Mouse (Mus musculus): ENCODE results near the gene Ccl26. TPM values are rescaled to one million over a fixed set of nuclear protein-coding genes. Genes with fewer than 3 reads are reported as not detected.

The Ccl26 gene
- polyA plus RNA-seq, 1 experiment from 2014 or later, result not detected

DNA sequence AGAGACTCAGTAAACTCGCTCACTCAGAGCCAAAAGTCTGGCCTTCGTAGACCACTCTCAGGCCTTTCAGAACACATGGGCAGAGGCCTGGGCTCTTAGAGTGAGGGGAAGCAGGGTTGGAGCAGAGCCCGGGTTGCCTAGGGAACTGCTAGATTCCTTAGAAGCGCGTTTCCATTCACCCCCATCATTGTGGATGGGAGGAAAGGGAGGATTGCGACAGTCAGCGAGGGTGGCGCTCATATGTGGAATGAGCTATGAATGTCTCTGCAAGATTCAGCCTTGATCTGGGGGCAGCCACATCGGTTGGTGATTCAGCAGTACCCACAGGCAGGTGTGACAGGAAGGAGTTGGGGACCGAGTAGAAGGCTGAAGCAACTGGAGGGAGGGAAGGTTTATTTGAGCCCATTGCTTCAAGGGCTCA is 16.0 kb upstream of the Ccl26 start:
- Histone ChIP-seq H3K4me2 (ENCODE audit: low read length) (no peak overlapping the region), H3K36me3 (ENCODE audit: control insufficient read depth, insufficient read depth) (no peaks in the 10 kb centered on the region), H3K27ac (ENCODE audit: low read length) (no peak overlapping the region), H3K9me3 (ENCODE audit: control insufficient read depth, low read length) (no peaks in the 10 kb centered on the region), H3K4me1 (replicated peaks; ENCODE audit: control insufficient read depth, insufficient read depth, low read length) (no peaks in the 10 kb centered on the region), H3K27me3 (replicated peaks; ENCODE audit: control insufficient read depth, insufficient read depth, low read length) (no peaks in the 10 kb centered on the region), H3K9ac (replicated peaks; ENCODE audit: low read depth, low read length) (no peak overlapping the region), H3K4me3 (replicated peaks; ENCODE audit: low read length) (no peak overlapping the region)
- ATAC-seq, result no peak
- WGBS, result 68% methylated on average over 10 of the region's 10 CpGs

DNA sequence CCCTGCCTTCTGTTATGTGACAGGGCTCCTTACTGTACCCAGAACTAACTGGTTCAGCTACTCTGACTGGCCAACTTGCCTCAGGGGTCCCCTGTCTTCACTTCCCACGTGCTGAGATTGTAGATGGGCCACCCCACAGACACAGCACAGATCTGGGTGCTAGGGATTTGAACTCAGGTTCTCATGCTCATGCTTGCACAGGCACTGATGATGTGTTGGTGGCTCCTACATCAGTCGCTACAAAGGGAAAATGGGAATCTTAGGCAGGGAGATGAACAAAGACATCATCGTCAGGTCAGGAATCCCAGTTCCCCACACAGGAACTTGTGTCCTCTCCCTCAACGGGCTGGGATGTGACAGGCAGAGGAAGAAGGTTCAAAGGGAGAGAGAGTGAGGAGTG is 12.7 kb upstream of the Ccl26 start:
- Histone ChIP-seq H3K27ac (ENCODE audit: low read length) (no peak overlapping the region), H3K4me1 (replicated peaks; ENCODE audit: control insufficient read depth, insufficient read depth, low read length) (no peaks in the 10 kb centered on the region), H3K4me2 (ENCODE audit: low read length) (no peak overlapping the region), H3K9ac (replicated peaks; ENCODE audit: low read depth, low read length) (no peak overlapping the region), H3K27me3 (replicated peaks; ENCODE audit: control insufficient read depth, insufficient read depth, low read length) (no peaks in the 10 kb centered on the region), H3K4me3 (replicated peaks; ENCODE audit: low read length) (no peak overlapping the region), H3K36me3 (ENCODE audit: control insufficient read depth, insufficient read depth) (no peaks in the 10 kb centered on the region), H3K9me3 (ENCODE audit: control insufficient read depth, low read length) (no peaks in the 10 kb centered on the region)
- ATAC-seq, result no peak
- WGBS, result 75% methylated on average over 4 of the region's 4 CpGs

DNA sequence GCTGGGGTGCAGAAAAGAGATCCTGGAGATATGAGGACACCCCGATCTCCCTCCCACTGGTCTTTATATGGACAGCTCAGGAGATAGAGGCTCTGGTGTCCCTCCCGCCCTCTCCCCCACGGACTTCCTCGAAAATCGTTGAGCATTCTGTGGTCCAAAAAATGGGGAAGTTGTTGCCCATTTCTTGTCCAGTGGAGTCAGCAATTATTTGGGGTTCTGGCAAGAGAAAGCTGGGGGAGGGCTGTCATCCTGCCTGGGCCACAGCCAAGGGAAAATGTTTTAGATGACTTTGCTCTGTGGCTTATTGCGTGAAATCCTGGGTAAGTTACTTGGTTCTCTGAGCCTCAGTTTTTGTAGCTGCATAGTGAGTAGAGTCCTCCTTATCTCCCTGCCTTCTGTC is 9.6 kb upstream of the Ccl26 start, which contains the start of gene Ccl24:
Gene Ccl24, minus strand, starts transcription at position 44 of the 400 bp plus-strand sequence.
- ATAC-seq, result no peak
- Histone ChIP-seq H3K27me3 (replicated peaks; ENCODE audit: control insufficient read depth, insufficient read depth, low read length) (no peaks in the 10 kb centered on the region), H3K4me1 (replicated peaks; ENCODE audit: control insufficient read depth, insufficient read depth, low read length) (no peaks in the 10 kb centered on the region), H3K9ac (replicated peaks; ENCODE audit: low read depth, low read length) (no peak within 1 kb of the TSS), H3K27ac (ENCODE audit: low read length) (no peak within 1 kb of the TSS), H3K4me2 (ENCODE audit: low read length) (no peak within 1 kb of the TSS), H3K9me3 (ENCODE audit: control insufficient read depth, low read length) (no peaks in the 10 kb centered on the region), H3K36me3 (ENCODE audit: control insufficient read depth, insufficient read depth) (no peaks in the 10 kb centered on the region), H3K4me3 (replicated peaks; ENCODE audit: low read length) (no peak within 1 kb of the TSS)
- WGBS, result 92% methylated on average over 6 of the region's 6 CpGs

DNA sequence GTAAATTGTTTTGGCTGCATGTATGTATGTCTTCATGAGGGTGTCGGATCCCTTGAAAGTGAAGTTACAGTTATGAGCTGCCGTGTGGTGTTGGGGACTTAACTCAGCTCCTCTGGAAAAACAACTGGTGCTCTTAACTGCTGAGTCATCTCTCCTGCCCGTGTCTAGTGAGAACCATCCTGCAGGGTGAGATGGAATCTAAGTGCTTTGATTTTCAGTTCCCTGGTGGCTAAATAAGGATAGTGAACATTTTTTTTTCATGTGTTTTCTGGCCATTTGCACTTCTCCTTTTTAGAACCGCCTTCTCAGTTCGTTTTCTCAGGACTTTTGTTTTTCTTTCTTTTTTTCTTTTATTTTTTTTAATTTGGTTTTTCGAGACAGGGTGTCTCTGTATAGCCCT is 5.3 kb upstream of the Ccl26 start:
- no peak for ATAC-seq
- 65% methylated on average over 6 of the region's 6 CpGs for WGBS

GRCm38 (mm10) chr5:135567556-135568265 is 4.3 kb upstream of the Ccl26 start:
- Histone ChIP-seq H3K27ac (ENCODE audit: low read length) (no peak overlapping the region), H3K9ac (replicated peaks; ENCODE audit: low read depth, low read length) (no peak overlapping the region), H3K4me1 (replicated peaks; ENCODE audit: control insufficient read depth, insufficient read depth, low read length) (no peaks in the 10 kb centered on the region), H3K36me3 (ENCODE audit: control insufficient read depth, insufficient read depth) (no peaks in the 10 kb centered on the region), H3K9me3 (ENCODE audit: control insufficient read depth, low read length) (no peaks in the 10 kb centered on the region), H3K4me3 (replicated peaks; ENCODE audit: low read length) (no peak overlapping the region), H3K4me2 (ENCODE audit: low read length) (no peak overlapping the region), H3K27me3 (replicated peaks; ENCODE audit: control insufficient read depth, insufficient read depth, low read length) (no peaks in the 10 kb centered on the region)
- no peak for ATAC-seq
- 89% methylated on average over 6 of the region's 6 CpGs for WGBS

More for the DNA sequence above, 5.3 kb upstream of the Ccl26 start:
- Histone ChIP-seq H3K9me3 (ENCODE audit: control insufficient read depth, low read length) (no peaks in the 10 kb centered on the region), H3K4me2 (ENCODE audit: low read length) (no peak overlapping the region), H3K4me1 (replicated peaks; ENCODE audit: control insufficient read depth, insufficient read depth, low read length) (no peaks in the 10 kb centered on the region), H3K36me3 (ENCODE audit: control insufficient read depth, insufficient read depth) (no peaks in the 10 kb centered on the region), H3K9ac (replicated peaks; ENCODE audit: low read depth, low read length) (no peak overlapping the region), H3K4me3 (replicated peaks; ENCODE audit: low read length) (no peak overlapping the region), H3K27ac (ENCODE audit: low read length) (no peak overlapping the region), H3K27me3 (replicated peaks; ENCODE audit: control insufficient read depth, insufficient read depth, low read length) (no peaks in the 10 kb centered on the region)

GRCm38 (mm10) chr5:135557671-135558070 is 5.7 kb downstream of the Ccl26 start:
- no peak overlapping the region for H3K9ac ChIP-seq (replicated peaks; ENCODE audit: low read depth, low read length)
- no peaks in the 10 kb centered on the region for H3K4me1 ChIP-seq (replicated peaks; ENCODE audit: control insufficient read depth, insufficient read depth, low read length)
- H3K9me3 ChIP-seq (ENCODE audit: control insufficient read depth, low read length), result no peaks in the 10 kb centered on the region
- no peaks in the 10 kb centered on the region for H3K27me3 ChIP-seq (replicated peaks; ENCODE audit: control insufficient read depth, insufficient read depth, low read length)
- no peak for ATAC-seq
- no peak overlapping the region for H3K27ac ChIP-seq (ENCODE audit: low read length)
- no peak overlapping the region for H3K4me3 ChIP-seq (replicated peaks; ENCODE audit: low read length)
- H3K36me3 ChIP-seq (ENCODE audit: control insufficient read depth, insufficient read depth), result no peaks in the 10 kb centered on the region
- WGBS, result 67% methylated on average over 3 of the region's 3 CpGs
- no peak overlapping the region for H3K4me2 ChIP-seq (ENCODE audit: low read length)

GRCm38 (mm10) chr5:135557051-135557450 is 6.3 kb downstream of the Ccl26 start:
- no peak overlapping the region for H3K27ac ChIP-seq (ENCODE audit: low read length)
- 40% methylated on average over 4 of the region's 4 CpGs for WGBS

DNA sequence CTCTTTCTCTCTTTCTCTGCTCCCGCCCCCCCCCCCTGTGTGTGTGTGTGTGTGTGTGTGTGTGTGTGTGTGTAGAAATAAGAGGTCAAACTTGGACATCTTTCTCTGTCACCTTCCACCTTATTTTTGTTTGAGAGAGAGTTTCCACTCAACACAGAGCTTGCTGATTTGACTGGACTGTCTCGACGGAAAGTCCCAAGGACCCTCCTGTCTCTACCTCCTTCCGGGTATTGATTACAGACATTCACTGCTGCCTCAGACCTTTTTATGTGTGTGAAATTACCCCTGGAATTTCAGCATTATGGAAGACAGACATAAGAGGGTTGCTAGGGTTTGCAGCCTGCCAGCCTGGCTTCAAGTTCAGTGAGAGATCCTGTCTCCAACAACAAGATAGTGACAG is 7.1 kb downstream of the Ccl26 start:
- Histone ChIP-seq H3K36me3 (ENCODE audit: control insufficient read depth, insufficient read depth) (no peaks in the 10 kb centered on the region), H3K27ac (ENCODE audit: low read length) (no peak overlapping the region), H3K4me3 (replicated peaks; ENCODE audit: low read length) (no peak overlapping the region), H3K27me3 (replicated peaks; ENCODE audit: control insufficient read depth, insufficient read depth, low read length) (no peaks in the 10 kb centered on the region), H3K9ac (replicated peaks; ENCODE audit: low read depth, low read length) (no peak overlapping the region), H3K4me2 (ENCODE audit: low read length) (no peak overlapping the region), H3K9me3 (ENCODE audit: control insufficient read depth, low read length) (no peaks in the 10 kb centered on the region), H3K4me1 (replicated peaks; ENCODE audit: control insufficient read depth, insufficient read depth, low read length) (no peaks in the 10 kb centered on the region)
- no peak for ATAC-seq
- 91% methylated on average over 3 of the region's 4 CpGs for WGBS

More at GRCm38 (mm10) chr5:135557051-135557450, 6.3 kb downstream of the Ccl26 start:
- H3K9ac ChIP-seq (replicated peaks; ENCODE audit: low read depth, low read length), result no peak overlapping the region
- no peak for ATAC-seq
- no peak overlapping the region for H3K4me2 ChIP-seq (ENCODE audit: low read length)
- no peaks in the 10 kb centered on the region for H3K36me3 ChIP-seq (ENCODE audit: control insufficient read depth, insufficient read depth)
- H3K4me3 ChIP-seq (replicated peaks; ENCODE audit: low read length), result no peak overlapping the region
- no peaks in the 10 kb centered on the region for H3K4me1 ChIP-seq (replicated peaks; ENCODE audit: control insufficient read depth, insufficient read depth, low read length)
- H3K9me3 ChIP-seq (ENCODE audit: control insufficient read depth, low read length), result no peaks in the 10 kb centered on the region
- H3K27me3 ChIP-seq (replicated peaks; ENCODE audit: control insufficient read depth, insufficient read depth, low read length), result no peaks in the 10 kb centered on the region

DNA sequence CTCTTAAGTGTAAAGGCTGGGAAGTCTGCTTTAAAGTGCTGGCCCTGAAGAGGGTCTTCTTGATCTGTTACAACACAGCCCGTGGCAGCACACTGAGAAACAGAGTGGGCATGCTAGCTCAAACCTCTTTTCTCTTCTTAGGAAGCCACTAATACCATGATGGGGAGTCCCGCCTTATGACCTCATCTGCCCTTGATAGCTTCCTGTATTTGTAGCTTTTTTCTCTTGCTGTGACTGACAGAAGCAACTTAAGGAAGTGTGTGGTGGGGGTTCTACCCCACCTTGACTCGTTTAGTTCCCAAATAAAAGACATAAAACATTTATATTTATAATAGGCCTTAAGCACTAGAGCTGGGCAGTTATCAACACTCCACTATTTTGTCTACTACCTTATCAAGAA is 11.8 kb downstream of the Ccl26 start:
- H3K4me1 ChIP-seq (replicated peaks; ENCODE audit: control insufficient read depth, insufficient read depth, low read length), result no peaks in the 10 kb centered on the region
- H3K4me2 ChIP-seq (ENCODE audit: low read length), result no peak overlapping the region
- H3K27me3 ChIP-seq (replicated peaks; ENCODE audit: control insufficient read depth, insufficient read depth, low read length), result no peaks in the 10 kb centered on the region
- no peak overlapping the region for H3K9ac ChIP-seq (replicated peaks; ENCODE audit: low read depth, low read length)
- H3K4me3 ChIP-seq (replicated peaks; ENCODE audit: low read length), result no peak overlapping the region
- 72% methylated on average over 3 of the region's 3 CpGs for WGBS
- ATAC-seq, result no peak
- H3K27ac ChIP-seq (ENCODE audit: low read length), result no peak overlapping the region
- no peaks in the 10 kb centered on the region for H3K36me3 ChIP-seq (ENCODE audit: control insufficient read depth, insufficient read depth)
- no peaks in the 10 kb centered on the region for H3K9me3 ChIP-seq (ENCODE audit: control insufficient read depth, low read length)

GRCm38 (mm10) chr5:135550910-135551309 is 12.5 kb downstream of the Ccl26 start:
- H3K4me3 ChIP-seq (replicated peaks; ENCODE audit: low read length), result no peak overlapping the region
- 33% methylated on average over 3 of the region's 3 CpGs for WGBS
- no peaks in the 10 kb centered on the region for H3K36me3 ChIP-seq (ENCODE audit: control insufficient read depth, insufficient read depth)
- 0 out of 2 replicates have a peak, but pooled peaks cover 1% of the 10 kb centered on the region for H3K4me1 ChIP-seq (replicated peaks; ENCODE audit: control insufficient read depth, insufficient read depth, low read length)
- H3K27me3 ChIP-seq (replicated peaks; ENCODE audit: control insufficient read depth, insufficient read depth, low read length), result no peaks in the 10 kb centered on the region
- H3K9ac ChIP-seq (replicated peaks; ENCODE audit: low read depth, low read length), result no peak overlapping the region
- no peaks in the 10 kb centered on the region for H3K9me3 ChIP-seq (ENCODE audit: control insufficient read depth, low read length)
- H3K4me2 ChIP-seq (ENCODE audit: low read length), result no peak overlapping the region
- ATAC-seq, result no peak
- H3K27ac ChIP-seq (ENCODE audit: low read length), result no peak overlapping the region
